Mouse (Mus musculus) heart, adult 9 months (tissue): Measurements from ENCODE around the gene Kbtbd2.

Experiments used
- DNase-seq, 2 experiments: peaks; one replicate each; pipeline ENCODE4 v3.0.0; 2022; ENCODE audit warnings: low spot score in 2 of 2

Gene Kbtbd2

DNA sequence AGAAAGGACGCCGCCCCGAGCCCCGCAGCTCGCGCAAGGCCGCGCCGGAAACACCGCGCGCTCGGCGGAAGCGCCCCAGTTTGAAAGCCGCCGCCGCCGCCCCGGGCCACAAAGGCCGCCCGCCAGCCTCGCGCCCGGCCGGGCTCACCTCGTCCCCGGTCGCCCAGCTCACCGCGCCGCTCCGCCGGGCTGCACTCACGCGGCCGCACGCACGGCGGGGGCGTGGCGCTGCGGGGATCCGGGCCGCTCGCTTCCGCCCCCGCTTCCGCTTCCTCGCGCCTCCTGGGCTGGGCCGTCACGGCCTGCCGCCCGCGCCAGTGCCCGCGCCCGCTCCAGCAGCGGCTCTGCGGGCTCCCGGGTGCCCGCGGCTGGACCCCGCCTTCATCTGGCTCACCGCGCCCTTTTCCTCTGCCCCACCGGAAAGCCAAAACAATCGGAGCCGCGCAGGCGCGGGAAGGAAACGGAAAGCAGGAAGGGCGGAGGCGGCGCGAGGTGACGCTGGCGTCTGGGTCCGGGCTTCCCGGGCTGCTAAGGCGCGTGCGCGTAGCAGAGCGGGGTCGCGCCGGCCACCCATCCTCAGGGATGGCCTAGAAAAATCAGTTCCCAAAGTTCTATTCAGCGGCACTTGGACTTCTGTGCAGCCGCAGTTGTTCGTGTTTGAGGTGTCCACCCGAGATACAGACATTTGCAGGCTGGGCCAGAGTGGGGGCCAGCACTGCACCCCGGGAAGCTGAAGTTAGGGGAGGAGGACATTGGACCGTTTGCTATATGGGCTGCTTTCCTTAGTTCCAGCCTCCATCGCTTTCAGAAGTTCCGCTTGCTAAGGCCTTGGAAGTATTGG lies at the start of gene Kbtbd2:
Gene Kbtbd2 (minus strand): TSS at position 503 of the 841 bp plus-strand sequence.
- peak; percentile 96 to 98 for DNase-seq

DNA sequence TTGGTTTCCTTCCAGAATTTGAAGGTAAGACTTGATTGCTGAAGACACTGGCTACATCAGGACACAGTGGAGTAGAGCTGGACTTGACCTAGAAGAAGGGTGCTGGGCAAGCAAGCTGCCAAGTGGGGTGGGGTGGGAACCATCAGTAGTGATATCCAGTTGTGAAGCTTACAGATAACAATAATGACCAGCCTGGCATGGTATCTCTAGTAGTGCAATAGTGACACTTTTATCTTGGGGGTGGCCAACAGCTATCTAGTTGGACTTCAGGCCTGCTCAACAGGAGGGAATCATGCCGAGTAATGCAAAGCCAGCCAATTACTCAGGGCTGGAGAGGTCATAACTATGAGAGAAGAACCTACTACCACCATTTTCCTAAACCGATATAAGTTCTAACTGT lies 46.8 kb upstream of the Kbtbd2 start:
- no peak for DNase-seq

DNA sequence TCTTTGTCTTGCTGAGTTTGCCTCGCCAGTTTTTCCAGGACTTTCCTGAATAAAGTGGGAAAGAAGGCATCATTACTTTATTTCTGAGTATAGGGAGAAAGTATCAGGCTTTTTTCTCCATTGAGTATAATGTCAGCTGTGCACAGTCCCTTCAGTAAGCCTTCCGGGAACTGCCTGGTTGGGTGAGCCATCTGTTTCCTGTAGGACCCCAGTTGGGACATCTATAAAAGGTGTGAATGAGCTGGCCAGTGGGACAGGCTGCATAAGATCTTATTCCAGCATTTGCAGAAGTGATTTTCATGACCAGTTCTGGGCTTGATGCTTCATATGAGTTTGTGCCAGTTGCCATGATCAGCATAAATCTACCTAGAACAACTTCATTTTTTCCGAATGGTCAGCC lies 45.6 kb upstream of the Kbtbd2 start:
- DNase-seq, result no peak

DNA sequence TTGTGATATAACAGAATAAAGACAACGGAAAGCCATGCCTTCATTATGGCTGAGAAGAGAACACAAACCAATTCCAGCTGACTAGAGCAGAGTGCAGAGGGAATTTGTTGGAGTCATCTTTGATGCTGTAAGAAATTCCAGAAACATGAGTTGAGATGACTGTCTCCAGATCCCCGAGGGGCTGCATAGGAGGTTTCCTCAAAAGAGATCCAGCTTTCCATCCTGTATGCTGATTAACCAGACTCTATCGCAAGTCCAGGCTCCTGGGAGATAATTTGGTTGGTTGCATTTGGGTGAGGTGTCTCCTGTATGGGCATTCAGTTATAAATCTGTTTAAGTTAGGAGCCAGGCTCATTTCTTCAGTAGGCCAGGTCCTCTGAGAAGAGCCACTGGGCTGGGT lies 40.0 kb upstream of the Kbtbd2 start:
- no peak for DNase-seq

DNA sequence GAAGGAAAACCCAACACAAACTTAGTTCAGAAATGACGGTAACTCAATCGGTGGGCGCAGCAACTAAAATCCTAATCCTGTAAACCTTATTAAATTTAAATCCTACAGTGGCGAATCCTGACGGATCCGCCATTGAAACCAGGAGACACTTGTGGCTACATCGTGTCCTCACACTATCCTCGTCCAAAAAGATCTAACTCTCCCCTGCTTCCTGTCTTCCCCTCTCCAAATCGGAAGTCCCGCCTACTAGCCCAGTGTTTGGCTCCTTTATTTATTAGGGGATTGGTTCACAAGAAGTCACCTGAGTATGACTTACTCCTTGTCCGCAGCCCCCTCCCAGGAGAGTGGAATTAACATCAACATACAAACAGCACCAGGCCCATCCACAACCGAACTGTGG lies 39.6 kb upstream of the Kbtbd2 start:
- no peak for DNase-seq

DNA sequence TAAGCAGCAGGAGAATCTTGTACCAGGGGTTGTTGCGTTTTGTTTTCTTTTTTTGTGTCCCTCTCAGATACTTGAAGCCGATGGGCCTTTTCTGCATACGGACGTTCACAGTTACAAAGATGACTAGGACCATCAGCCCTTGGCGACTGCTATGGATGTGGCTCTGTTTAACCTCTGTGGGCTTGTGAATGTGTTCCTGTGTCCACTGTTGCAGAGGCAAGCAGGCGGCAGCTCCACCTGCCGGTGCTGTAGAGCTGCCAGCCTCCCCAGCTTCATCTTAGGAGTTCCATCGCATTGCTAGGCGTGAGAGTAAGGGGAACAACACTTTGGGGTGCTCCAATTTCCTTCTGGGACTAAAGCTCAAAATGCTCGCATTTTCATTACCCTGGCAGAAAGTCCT lies 37.9 kb upstream of the Kbtbd2 start:
- DNase-seq, result no peak

DNA sequence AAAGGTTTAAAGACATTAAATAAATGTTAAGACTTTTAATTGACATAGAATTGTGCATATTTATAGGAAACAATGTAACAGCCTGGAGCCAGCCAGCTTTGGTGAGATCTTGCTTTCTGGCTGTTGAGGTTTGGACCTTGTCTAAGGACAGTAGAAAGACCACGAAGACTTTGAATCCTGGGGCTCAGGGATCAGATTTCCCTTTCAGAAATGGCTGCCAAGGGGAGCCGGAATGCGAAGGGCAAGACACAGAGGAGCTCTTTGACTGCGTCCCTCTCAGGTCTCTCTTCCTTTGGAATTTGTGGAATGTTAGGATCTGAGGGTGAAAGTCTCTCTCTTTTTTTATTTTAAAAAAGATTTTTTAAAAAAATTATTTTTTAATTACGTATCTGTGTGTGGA lies 37.2 kb upstream of the Kbtbd2 start:
- DNase-seq, result no peak

DNA sequence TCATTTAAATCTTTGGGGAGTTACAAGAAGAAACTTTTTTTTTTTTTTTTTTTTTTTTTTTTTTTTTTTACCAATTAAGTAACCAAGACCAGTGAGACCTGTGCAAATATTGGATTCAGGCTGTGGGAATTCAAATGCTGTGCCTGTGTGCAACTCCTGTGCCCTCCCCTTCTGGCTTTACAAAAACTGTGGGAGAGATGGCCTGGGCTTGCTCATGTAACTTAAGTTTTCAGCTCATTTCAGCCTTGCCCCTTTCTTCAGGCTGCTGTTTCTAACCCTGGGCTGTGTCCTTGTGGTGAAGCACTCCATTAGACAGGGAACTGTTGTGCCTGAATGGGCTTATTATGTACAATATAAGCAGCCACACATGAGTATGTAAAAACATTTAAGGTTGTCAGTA lies 35.2 kb upstream of the Kbtbd2 start:
- DNase-seq, result no peak

DNA sequence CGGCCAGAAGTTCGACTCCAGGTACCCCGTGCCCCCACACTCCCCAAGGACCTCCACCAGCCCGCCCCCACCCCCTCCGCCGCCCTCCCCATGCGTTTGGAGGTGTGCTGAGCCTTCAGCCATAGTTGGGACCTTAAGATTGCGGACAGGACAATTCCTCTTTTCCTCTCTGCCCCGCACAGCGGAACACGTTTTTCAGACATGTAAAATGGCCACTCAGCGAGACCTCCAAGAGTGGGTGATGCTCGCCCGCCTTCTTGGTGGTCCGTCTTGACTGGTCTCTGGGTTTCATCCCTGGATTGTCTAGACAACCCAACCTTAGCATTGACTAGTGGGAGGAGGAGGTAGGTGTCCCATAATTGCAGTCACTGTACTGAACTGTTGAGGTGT lies 34.8 kb upstream of the Kbtbd2 start:
- no peak for DNase-seq

DNA sequence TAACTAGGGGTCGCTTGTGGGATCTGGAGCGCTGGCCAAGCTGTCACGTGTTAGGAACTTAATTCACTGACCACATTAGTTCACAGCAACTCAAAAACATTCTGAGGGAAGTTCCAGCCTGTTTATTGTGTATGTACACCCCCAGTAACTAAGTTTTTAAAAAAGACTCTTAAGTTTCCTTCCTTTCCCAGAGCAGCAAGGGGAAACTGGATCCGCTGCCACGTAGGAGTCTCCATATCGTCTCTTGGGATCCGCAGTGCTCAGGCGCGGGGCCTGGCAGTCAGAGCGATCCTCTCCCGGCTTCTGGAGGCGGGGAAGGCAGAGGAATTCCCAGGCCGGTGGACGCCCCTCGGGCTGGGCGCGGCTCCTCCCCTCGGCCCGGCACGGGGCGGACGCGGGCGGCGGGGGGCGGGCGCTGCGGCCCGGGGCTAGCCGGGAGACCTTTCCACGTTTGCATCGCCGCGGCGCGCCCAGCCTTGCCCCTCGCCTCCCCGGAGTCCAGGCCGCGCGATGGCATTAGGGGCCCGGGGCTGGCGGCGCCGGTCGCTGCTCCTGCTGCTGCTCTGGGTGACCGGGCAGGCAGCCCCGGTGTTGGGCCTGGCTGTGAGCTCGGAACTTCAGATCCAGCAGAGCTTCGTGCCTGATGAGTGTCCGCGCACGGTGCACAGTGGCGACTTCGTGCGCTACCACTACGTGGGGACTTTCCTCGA lies 34.2 kb upstream of the Kbtbd2 start, which contains the start of gene Fkbp9:
Gene Fkbp9 (plus strand): TSS at position 363 of the 710 bp plus-strand sequence.
- DNase-seq, result peak; percentile 92

DNA sequence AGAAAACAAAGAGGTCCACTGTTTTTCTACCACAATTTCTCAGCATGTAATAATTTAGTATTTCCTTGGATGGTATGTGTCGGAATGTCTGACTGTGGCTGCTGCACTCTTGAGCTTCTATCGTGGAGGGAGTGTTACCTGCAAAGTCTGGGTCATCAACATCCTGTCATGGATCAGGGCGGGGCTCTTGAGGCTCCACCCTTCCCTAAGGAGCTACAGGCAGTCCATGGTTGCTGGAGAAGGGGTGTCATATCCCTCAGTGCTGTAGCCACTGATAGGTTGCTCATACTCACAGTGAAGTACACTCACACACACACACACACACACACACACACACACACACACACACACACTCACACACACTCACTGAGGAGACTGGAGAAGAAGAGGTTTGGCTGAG lies 28.0 kb upstream of the Kbtbd2 start:
- DNase-seq, result no peak

DNA sequence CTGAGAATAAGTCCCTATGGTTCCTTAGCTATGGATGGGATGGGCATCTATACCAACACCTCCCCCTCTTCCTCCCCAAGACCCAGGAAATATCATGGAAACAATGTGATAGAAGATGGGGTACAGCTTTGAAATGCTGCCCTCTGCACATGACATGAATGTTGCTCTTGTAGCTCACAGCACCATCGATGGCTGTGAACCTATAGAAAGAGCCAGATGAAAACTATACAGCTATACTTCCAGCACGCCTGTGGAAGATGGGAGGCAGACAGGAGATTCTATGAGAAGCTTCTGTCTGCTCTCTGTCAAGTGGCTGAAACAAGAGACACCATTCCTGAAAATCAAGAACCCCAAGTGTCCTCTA lies 21.5 kb upstream of the Kbtbd2 start:
- no peak for DNase-seq

DNA sequence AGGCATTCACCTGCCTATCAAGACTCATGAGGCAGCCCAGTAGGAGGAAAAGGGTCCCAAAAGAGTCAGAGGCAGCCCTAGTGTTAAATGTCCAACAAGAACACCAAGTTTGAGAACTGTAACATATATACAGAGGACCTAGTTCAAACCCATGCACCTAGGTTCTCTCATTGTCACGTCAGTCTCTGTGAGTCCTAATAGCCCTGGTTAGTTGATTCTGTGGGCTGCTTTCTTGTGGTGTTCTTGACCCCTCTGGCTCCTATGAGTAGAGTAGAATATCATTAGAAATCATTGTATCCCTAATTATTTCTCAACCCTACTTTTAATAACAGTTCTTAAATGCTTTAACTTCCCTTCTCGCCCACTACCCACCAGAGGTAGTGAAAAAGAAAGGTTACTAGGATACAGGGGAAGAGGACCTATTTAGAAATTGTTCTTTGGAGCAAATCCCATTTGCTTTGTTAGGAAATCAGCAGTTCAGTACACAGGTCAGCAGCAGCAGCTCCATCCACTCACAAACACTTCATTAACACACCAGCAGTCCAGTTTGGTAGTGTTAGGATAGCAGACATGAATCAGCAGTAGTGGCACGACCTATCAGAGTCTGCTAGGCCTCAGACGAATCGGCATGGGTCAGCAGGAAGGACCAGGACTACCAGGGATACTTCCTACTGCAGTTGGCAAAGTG lies 21.0 kb upstream of the Kbtbd2 start:
- no peak for DNase-seq

DNA sequence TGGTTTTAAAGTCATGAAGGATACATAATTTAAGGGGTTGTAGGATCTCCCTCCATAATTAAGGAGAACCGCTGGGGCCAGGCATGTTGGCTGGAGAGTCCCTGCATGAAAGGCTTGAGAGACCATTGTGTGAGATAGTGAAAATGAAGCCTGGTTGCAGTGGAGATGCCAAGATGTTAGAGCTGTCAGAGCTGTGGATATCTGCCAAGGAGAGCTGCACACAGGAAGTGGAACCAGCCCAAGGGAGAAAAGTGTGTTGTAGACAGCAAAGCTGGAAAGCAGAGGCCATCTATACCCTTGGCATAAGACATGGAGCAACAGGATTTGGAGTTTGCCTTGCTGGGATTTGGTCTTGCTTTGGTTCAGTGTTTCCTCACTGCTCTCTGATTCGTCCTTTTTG lies 15.7 kb upstream of the Kbtbd2 start:
- no peak for DNase-seq

DNA sequence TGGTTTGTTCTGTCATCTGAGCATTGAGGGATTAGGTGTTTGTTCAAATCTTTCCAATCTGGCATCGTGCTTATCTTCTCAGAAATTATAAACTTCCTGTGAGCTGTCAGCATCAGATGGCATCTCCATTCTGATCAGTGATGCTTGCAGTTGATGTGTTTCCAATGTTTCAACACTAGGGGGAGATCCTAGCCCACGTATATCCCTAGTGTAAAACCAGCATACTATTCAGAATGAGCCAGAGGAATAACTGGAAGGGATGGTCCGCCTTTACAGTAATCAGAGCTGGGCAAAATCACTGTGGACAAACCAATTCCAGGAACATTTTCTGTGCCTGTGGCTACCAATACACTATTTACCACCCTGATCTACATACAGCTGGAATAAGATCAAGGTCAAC lies 11.0 kb upstream of the Kbtbd2 start:
- DNase-seq, result peak; percentile 38 to 49

DNA sequence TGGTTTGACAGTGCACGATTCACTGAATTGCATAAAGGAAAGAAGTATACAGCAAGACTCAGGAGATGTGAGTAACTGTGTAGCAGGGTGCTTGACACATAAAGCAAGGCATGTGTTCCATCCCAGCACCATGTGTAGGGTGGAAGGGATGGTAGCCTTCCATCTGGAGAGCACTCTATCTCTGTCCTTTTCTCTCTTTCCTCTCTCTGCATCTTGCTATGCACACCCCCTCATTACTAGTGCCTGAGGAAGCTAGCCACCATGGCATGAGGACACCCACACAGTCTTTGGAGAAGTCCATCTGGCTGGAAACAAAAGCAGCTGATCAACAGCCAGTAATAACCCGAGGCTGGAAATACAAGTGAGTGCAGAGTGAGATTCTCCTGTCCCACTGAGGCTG lies 8.6 kb upstream of the Kbtbd2 start:
- no peak for DNase-seq

DNA sequence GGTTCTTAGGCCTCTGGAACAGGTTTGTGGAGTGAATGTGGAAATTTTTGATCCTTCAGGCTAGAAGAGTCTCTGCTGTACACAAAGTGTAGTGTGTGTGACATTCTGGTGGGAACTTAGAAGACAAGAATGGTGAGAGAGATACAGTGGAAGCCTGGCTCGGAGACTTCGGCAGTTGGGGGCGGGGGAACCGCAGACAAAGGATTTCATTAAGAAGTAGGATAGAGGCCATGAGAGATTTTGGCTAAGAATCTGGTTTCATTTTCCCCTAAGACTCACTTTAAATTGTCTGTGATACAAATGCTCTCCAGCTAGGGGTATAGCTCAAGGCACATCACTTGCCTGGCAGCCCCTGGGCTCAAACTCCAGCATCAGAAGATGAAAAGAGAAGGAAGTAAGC lies 7.4 kb upstream of the Kbtbd2 start:
- DNase-seq, result no peak

DNA sequence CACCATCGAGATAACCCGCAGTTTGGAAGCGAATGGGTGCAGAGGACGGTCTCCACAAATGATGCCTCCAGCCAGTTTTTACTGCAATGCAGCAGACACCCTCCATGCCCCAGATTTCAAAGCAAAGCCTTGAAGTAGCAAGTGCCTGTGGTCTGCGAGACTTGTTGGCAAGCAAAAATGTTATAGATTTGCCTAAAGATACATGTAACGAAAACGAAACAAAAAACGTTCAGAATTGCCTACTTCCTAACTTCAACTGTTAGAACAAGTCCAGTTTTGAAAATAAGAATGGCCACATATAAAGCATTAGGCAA lies 496 bp upstream of the Kbtbd2 start:
- no peak for DNase-seq

DNA sequence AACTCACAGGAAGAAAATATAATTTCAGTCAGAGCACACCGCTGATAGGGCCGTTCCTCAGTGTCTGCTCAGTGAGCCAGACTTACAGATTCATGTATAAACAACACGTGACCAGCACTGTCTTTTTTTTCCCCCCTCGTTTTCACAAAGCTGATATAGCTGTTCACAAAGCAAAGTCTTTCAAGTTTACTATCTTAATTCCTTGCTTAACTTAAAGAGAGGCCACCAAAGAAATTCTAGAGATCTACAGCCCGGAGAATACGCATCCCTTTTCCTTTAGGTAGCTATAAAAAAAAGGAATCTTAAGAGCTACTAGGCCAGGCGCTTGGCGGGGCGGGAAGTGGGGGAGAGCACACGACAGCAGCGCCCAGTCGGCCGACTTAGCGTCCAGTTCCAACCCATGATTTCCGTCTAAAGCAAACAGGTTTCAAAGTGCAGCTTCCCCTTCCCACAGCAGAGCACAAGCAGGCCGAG lies 908 bp downstream of the Kbtbd2 start:
- peak; percentile 35 to 40 for DNase-seq

DNA sequence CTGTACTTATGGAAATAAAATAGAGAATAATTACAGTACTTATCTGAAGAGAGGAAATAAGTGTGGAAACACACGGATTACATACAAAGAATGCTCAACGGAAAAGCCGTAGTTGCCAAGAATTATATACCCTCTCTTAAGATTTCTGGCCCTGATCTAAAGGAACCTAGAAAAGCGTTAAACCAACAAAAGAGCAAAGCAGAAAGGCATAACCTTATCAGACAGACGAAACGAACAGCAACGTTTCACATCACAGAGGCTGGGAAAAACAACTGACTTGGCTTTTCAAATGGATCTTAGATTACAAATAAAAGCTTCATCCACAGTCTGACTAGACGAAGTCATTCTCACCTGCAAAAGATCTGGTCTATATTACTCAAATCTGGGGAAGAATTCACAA lies 1.4 kb downstream of the Kbtbd2 start:
- DNase-seq, result no peak

DNA sequence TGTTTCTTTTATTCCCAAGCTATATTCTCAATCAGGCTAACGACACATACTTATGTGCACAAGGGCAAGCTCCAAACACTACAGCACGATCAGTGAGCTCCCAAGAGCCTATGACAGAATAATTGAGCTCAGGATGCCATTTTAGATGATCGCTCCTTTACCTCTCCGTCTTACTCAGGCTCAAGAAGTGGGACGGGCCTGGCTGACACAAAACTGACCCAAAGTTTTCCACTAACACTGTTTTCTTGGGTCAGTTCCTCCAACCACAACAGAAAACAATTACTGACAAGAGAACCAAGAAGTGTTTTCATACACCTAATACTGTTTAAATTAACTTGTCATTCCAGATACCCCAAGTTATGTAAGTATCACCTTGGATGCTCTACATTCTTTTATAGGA lies 2.8 kb downstream of the Kbtbd2 start:
- DNase-seq, result no peak

DNA sequence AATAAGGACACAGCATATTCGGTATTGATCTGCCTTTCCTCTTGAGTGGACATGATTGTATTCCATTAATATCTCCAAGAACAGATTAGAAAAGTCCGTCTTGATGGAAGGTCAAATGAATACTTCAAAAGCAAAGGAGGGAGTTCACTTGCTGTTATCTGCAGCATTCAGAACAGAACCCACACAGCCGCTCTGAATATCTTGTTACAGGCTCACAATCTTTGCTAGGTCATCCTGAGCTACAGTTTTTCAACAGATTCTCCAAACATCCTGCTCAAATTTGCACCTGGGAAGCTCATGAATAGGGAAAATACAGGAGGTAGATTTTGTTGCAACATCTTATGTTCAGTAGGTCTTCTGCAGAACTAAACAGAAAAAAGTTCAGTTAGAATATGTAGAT lies 8.3 kb downstream of the Kbtbd2 start:
- no peak for DNase-seq

DNA sequence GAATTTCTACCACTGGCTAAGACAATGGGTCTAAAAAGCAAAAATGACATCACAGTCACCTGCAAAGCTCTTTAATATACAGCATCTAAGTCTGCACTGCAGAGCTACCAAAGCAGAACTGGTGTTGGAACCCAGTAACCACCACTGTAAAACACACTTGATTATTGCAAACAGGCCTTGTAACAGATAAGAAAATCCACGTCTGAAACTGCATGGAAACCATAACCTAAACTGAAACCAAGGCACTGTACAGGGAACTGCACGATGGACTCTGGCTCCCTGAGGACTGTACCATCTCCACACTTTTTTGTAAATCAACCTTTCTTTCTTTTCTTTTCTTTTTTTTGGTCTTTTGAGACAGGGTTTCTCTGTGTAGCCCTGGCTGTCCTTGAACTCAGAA lies 9.9 kb downstream of the Kbtbd2 start:
- no peak for DNase-seq
